Mouse (Mus musculus) adrenal gland, postnatal 14 days (tissue): Measurements from ENCODE around the gene Lpo. TPM values are rescaled to one million over a fixed set of nuclear protein-coding genes. Genes with fewer than 3 reads are reported as not detected.
A peak's percentile ranks its signal among the peaks of the same experiment; 100 is the strongest.

Source experiments
- DNase-seq: peaks from one replicate; pipeline ENCODE4 v3.0.0; 2021; ENCODE audit warnings: mixed read lengths
- total RNA-seq: library from RNA; stranded (reverse); gene quantifications from 2 replicates; pipeline ENCODE4 v1.2.3, GENCODE M21; 2021

Gene Lpo
- total RNA-seq, 1 experiment from 2014 or later: not detected

DNA sequence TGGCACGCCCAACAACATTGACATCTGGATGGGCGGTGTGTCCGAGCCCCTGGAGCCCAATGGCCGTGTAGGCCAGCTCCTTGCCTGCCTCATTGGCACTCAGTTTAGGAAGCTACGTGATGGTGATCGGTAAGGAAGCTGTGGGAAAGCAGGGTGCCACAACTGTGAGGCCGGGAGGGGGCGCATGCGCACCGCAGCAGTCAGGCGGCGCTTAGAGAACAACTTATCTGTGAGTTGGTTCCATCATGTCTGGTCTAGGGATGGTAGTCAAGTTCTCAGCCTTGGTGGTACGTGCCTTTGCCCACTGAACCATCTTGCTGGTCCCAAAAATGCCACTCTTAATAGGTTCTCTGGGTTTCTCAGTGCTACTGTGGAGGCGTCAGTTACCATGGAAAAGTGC is 25.5 kb downstream of the Lpo start:
- peak; percentile 51 for DNase-seq

DNA sequence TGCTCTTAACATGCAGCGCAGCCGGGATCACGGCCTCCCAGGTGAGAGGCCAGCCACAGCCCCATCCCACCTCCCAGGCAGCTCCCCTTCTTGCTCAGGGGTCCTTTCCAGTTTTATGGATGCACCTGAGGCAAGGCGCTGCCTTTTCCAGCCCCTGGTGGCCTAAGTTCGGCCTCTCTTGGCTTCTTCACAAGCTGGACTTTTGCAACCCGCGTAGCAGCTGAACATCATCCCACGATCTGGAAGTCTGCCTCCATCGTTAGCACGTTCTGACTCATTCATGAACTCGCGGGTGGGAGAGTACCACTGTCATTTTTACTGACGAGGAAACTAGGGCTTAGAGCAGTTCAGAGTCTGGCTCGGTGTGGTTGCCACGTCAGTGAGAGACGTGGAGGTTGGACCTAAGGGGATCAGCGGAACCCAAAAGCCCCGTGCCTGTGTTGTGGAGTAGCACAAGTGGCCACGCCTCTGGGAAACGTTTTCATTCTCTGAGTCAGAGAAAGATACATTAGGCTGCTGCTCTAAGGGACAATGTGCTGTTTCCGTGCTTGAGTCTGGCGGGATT is 26.3 kb downstream of the Lpo start:
- DNase-seq: no peak

DNA sequence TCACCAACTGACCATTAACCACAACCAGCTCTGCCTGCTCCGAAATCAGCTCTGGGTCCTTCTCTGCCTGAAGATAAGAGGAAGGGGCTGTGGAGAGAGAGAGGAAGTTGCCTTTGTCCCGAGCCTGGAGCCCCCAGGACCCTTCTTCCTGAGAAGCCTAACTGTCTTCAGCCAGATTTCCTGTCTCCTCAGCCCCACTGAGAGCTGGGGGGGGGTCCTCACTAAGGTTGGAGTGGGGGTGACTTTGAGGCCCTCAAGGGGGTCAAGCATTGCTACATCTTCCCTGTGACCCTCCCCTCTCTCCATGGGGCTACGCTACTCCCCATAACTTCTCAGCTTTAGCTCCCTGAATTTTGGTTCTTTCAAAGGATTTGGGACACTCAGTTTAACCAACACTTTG is 34.6 kb downstream of the Lpo start, which contains the start of gene Mpo:
Mpo (plus strand) TSS at position 122 of the 400 bp plus-strand sequence.
- no peak for DNase-seq

DNA sequence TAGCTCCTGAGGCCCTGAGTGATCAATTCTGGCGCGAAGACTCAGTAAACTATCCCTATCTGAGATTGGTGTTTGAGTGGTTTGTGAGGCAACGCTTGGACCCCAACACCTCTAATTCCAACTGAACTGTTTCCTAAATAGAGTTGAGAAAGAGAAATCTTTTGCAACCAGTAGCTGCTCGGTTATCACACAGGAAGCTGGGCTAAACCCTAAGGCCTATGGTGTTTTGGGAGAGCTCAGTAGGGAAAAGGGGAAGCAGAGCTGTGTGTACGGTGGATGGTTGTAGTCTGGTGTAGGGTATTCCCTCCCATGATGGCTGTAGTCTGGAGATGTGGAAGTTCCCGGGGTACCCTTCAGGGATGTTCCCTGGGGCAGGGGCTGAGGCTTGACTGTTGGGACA is 38.0 kb downstream of the Lpo start:
- no peak for DNase-seq

DNA sequence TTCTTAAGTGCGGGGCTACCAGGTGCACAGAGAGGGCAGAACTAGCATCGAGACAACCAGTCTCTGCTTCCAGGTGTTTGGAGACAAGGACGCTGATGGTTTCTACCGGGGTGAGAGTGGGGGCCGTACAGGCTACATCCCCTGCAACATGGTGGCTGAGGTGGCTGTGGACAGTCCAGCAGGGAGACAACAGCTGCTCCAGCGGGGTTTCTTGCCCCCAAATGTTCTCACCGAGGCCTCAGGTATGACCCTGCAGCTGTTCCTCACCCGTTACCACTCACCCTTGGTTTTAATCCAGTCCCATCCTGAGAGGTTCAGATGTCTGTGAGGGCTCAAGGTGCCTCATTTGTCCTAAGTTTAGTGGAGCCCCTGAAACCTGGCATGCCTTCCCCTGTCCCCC is 48.0 kb downstream of the Lpo start:
- DNase-seq: no peak

DNA sequence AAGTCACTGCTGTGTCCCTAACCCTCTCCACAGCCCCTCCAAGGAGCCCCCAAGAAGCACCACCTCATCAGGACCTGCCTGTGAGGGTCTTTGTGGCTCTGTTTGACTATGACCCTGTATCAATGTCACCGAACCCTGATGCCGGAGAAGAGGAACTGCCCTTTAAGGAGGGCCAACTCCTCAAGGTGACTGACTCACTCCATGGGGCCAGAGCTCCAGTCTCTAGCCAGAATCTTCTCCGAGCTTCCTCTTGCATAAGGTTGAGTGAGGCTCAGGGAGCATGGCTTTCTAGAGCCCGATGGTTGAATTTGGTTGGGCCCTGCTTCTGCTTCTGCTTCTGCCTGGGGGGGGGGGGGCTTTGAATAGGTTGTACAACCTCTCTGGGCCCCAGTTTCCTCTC is 48.7 kb downstream of the Lpo start:
- DNase-seq: peak; percentile 50

DNA sequence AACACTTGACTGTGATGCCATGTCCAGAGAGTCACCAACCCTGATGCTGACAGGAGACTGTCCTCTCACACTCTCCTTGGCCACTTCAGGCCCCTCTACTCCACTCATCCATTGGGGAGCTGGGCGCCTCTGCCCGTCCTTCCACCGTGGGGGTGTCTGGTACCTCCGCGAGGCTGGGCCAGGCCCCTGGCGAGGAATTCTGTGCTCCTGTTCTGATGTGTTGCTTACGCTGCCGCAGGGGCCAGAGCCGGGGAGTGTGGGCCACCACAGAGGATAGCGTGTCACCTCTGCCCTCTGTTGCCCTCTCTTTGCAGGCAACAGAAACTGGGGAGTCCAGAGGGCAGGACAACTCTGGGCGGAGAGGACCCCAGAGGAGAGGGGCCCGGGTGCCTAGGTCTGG is 49.2 kb downstream of the Lpo start:
- no peak for DNase-seq

DNA sequence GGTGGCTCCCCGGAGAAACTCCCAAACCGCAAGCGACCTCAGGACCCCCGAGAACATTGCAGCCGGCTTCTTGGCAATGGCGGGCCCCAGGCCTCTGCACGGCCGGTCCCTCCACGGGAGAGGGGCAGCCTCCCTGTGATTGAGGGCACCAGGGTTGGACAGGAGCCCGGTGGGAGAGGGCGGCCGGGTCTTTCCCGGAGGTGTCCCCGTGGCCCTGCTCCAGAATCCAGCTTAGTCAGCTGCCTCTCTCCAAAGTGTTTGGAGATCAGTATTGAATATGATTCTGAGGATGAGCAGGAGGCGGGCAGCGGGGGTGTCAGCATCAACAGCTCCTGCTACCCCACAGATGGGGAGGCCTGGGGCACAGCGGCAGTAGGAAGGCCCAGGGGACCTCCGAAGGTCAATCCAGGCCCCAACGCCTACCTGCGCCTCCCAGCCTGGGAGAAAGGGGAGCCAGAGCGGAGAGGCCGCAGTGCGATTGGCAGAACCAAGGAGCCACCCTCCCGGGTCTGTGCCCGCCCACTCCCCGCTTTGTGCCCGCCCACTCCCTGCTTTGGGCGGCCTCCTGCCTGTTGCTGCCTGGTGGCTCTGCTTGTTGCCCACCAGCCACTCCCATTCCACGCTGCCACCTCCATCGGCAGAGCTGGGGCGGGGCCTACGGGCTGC is 49.9 kb downstream of the Lpo start:
- peak; percentile 77 for DNase-seq

DNA sequence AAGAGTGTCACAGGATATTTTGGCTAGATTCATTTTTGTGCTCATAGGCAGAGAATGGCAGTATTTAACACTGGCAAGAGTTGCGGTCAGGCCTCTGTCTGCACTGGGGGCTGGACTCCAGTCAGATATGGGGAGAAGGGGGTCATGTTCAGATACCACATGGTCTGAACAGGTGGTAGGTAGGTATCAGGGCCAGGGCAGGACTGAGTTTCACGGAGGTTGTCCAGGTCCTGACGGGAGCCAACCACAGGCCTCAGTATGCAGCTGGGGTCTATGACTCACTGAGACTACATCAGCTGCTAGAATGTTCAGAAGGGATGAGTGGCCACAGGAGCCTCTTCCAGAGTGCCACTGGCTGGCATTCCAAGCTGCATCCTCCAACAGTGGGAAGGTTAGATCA is 55.7 kb downstream of the Lpo start:
- DNase-seq: no peak

DNA sequence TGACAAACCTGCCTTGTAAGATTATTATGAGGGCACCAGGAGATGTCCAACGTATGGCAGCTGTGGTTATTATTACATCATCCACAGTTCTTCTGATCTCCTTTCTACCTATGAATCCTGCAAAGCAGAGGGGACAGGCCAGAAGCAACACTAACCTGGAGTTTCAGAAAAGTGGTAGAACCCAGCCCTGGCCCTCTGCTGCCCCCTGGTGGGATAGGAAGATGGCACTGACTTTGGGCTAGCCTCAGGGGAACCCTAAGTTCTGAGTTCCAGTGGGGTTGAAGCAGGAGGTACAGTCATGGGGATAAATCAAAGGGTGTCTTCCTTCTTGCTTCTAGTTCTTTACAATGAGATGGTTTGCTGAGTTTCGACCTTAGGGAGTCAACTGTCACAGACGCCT is 57.1 kb downstream of the Lpo start:
- peak; percentile 88 for DNase-seq

DNA sequence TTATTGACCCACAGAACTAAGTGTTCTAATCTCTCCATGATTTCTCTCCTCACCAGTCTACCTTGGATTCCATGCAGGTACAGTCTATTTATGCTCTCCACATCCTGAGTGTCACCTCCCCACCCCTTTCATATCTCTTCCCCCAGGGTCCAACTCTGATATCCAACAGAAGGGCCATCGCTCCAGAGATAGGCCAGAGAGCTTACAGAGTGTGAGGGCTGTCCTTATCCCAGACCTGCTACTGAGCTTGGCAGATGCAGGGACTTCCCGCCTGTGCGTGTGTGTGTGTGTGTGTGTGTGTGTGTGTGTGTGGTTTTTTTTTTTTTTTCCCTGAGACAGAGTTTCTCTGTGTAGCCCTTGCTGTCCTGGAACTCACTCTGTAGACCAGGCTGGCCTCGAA is 59.3 kb downstream of the Lpo start:
- no peak for DNase-seq

DNA sequence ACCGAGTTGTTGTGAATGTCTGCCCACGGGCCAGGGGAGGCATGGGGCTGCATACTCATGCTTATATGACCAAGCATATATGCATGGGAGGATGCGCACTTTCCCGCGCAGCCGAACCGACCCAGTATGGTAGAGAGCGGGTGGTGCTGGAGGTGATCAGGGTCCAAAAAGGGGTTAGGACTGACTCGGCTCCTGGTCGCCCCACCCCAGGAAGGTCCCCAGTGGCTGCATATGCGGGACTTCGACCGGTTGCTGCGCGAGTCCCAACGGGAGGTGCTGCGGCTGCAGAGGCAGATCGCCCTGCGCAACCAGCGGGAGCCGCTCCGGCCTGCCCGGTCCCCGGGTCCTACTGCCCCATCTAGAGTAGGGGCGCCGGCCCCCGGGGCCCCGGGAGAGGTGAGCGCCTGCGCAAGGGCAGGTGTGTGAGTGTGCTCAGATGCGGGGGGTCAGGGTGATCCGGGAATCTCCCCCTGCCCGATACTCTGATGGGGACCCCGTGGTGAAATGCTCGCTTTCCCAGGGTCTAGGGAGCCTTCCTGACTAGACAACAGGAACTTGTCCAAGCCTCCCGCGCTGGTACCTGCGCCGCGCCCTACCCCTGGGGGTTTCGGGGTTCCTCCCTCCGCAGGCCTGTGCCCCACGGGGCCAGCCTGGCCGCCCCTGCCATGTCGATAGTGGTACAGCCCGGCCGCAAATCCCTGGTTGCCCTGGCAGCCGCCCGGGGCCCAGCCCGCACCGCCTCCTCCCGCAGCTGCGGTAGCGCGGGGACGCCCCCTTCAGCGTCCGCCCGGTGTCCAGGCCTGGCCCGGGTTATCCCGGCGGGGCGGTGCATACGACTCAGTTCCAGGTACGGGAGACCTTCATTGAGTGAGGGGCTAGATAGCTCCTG is 63.9 kb downstream of the Lpo start:
- DNase-seq: peak; percentile 79

DNA sequence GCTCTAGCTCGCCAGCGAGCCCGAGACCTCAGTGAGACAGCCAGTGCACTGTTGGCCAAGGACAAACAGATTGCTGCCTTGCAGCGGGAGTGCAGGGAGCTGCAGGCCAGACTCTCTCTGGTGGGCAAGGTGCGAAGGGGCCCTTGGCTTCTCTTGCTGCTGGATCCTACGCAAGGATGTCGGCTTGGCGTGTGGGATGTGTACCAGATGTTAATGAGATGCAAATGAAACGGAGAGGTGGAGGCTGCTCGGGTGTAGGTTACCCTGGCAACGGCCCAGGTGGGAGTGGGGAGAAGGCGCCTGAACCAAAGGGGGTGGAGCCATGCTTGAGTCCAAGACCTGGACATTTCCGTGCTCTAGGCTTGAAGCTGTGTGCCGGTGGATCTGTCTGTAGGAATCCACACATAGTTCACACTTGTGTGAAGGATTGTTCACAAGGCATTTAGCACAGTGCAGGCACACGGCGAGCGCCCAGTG is 64.5 kb downstream of the Lpo start:
- peak; percentile 59 for DNase-seq

DNA sequence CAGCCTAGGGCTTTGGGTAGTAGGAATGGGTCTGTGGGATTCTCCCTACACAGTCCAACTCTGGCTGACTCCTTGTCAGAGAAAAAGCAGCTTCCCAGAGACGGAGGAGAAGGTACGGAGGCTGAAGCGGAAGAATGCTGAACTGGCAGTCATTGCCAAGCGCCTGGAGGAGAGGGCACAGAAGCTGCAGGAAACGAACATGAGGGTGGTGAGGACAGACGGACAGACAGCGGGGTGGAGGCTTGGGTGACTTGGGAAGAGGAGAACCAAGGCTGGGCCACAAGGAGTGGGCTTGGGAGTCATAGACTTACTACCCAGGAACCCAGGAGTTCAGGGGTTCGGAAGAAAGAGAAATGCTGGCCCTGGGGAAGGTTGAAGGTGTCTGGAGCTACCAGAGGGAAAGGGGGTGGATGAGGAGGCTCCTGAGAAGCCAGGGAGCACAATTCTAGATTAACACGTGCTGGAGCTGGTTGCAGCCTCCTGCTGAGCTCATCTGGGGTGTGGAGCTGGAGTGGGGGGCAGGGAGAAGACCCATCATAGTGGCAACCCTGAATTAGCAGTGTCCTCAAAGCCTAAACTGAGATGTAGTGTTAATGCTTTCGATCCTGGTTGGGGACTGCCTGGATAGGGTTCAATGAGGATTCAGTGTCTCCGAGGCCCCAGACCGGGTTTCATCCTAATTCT is 65.2 kb downstream of the Lpo start:
- DNase-seq: no peak

DNA sequence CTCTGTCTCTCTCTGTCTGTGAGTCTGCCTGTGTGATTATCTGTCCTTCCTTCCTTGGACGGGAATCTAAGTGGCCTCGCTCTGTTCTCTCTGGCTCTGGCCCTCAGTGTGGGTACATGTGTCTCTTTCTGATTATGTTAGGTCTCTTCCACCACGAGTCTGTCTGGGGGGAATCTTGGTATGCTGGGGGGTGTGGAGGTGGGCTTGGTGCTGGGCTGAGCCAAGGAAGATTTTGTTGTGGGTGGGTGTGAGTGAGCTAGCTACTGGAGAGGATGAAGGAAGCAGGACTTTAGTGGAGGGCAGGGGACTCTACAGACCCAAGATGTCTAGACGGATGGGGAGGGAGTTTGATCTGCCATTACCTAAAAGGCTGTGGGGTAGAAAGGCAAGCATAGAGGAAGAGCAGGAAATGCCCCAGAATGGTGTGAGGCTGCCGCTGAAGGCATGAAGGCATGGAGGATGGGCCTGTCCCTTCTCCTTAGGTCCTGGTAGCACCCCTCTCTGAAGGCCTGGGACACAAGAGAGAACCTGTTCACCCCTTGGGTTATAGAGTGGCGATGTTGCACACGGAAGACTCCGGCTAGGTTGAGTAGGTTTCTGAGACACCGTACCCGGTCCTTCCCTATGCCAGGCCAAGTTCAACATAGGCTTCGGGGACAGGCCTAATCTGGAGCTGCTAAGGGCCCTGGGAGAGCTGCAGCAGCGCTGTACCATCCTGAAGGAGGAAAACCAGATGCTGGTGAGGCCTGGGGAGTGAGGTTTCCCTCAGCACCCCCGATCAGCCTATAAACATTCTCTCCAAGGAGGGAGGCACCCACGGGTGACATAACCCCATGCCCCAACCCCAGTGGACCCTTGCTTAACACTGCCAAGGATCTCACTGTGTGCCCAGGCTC is 66.0 kb downstream of the Lpo start:
- DNase-seq: no peak

DNA sequence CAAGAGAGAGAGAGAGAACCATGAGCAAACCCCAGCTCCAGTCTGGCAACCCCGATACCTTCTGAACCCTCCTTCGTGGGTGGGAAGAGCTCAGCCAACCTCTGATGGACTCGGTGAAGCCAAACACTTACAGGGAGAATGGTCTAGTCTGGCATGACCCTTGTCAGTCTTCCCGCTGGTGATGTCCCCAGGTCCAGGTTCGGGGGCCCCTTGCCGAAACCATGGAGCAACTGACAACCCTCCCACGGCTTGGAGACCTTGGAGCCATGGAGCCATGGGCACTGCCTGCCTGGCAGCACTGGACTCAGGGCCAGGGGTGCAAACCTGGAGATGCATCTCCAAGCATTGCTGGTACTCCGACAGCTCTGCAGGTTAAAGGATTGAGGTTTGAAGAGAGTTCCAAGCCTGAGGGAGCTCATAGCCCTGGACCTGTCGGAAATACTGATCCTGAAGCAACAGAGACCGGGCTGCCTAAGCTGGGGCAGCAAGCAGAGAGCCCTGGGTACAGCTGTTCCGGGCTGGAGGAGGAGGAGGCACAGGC is 66.8 kb downstream of the Lpo start:
- DNase-seq: no peak

DNA sequence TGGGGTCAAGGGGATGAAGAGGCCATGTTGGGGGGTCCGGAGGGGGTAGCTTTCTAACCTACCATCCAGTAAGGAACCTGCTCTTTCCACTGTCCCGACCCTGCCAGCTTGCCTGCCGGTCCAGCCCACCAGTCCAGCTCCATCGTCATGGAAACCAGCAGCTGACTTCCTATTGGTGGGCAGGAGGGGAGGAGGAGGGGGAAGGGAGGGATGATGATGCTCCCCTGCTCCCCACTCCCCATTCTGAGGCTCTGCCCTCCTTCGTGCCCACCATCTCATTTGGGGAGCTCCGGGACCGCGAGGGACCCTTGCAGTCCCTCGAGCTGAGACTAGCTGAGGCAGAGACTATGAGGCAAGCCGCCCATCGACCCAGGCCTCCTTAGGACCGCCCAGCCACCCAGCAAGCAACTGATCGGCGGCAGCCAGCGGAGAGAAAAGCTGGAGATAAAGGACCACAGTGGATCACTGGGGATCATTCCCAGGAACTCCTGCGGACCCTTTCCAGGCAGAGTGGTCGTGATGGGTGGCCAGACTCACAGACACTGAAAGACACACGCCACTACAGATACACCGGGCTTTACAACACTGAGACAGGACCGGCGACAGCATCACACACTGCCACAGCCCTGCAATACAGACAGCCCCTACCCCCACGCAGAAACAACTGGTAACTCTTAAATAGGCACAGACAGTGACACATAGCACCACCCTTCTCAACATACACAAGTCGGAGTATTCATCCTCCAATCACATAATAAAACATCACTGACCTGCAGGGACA is 67.6 kb downstream of the Lpo start, which contains the start of gene Tspoap1:
Tspoap1 (plus strand) TSS at position 241 of the 781 bp plus-strand sequence.
- no peak for DNase-seq

DNA sequence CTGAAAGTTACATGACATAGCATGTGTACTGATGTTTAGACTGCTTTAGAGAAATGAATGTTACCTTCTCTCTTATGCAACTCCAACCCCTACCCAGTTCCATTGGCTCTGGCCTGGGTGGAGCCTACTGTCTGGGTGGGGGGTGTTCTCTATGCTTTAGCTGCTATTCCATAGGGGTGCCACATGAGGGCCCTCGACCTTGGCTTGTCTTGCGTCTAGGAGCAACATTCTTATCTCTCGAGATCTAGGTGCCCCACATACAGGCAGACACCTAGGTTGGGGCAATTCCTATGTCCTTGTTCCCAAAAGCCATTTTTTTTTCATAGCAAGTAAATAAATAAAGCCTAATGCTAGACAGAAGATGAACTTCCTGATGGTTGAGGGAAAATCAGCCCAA is 68.5 kb downstream of the Lpo start:
- DNase-seq: peak; percentile 46

DNA sequence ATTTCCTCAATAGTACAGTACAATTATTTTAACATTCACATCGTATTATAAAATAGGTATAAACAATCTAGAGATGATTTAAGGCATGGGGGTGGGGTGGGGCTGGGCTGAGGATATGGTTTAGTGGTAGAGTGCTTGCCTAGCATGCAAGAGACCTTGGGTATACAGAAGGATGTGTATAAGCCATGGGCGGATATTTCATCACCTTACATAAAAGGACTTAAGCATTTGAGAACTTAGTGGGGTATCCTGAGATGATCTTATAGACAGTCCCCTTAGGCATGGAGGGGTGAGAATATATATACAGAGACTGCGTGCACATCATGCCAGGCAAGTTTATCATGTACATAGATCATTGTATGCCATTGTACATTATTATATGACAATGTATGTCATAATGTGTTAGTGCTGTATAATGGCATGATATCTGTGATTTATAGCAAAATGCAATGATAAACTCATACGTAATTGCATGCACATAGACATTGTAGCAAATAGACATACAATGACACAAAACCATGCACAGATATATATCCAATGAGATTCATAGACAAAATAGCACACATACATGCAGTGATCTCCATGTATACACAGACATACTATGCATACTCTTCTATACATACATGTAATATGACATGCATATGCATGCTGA is 69.0 kb downstream of the Lpo start:
- no peak for DNase-seq
